Mouse (Mus musculus) mouse embryonic stem cell (cell line): Measurements from ENCODE around the gene Etl4.

Experiments
- in situ Hi-C, 2 experiments: fragments of 300-500 bp; cut with MboI; formaldehyde crosslinking; loops; 1 replicate in 1 of 2; 3 replicates in 1 of 2; pipeline ENCODE4 v1.14.3; 2019 to 2020; ENCODE audit warnings: low sequenced_read_pairs in 2 of 2, low pct_unique_long_range_greater_than_20kb in 1 of 2, mixed read lengths in 1 of 2; ENCODE audit not compliant: unreplicated experiment in 1 of 2

The Etl4 gene

DNA sequence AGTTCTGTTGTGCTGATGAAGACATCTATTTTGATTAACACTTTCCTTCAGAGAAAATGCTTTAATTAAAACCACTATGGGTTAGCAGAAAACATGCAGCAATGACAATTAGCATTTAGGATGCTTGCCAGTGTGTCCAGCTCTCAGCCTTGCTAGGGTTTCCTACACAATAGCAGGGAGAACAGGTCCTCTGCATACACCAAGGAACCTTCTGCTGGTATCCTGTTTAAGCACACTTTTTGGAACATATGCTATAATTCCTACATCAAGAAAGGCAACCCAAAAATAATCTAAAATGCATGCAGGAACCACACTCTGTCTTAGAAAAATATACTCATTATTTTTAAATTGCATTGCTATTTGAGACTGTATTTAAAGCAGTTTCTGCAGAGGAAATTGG lies 673.5 kb downstream of the Etl4 start:
- in situ Hi-C loops, result no loop called here

DNA sequence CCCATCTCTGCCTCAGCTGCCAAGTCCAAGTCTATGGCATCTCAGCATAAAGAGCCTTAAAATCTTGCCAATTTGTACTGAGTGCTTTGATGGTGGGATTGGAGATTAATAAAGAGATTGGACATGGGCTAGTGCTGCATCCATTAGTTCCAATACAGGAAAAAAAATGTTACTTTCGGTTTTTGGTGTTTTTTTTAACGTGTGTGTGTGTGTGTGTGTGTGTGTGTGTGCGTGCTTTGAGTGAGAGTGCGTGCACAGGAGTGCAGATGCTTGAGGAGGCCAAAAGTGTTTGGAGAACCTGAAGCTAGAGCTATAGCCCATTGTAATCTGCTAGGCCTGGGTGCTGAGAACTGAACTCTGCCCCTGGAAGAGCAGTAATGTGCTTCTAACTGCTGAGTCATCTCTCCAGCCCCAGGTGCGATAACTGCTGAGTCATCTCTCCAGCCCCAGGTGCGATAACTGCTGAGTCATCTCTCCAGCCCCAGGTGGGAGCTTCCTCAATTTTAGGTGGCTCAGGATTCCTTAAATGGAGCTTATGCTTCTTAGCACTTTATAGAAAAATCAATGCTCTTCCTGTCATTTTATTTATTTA lies 674.1 kb downstream of the Etl4 start:
- in situ Hi-C loops, result no loop called here

DNA sequence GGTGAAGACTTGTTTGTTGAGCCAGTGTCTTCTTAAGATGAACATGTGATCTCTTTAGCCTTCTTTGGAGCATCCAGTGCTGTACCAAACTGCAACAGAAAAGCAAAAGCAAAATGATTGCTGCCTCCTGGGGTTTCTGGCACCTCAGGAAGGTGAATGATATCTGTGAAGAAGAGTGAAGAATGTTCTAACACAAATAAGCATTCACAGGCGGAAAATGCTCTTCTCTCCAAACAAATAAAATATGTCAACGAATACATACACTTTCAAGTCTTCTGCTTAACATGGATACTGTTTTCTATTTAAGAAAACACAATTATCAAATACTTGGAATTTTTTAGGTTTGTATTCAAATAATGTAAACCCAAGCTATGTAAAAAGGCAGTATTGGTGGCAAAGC lies 678.3 kb downstream of the Etl4 start:
- in situ Hi-C loops, result no loop called here

DNA sequence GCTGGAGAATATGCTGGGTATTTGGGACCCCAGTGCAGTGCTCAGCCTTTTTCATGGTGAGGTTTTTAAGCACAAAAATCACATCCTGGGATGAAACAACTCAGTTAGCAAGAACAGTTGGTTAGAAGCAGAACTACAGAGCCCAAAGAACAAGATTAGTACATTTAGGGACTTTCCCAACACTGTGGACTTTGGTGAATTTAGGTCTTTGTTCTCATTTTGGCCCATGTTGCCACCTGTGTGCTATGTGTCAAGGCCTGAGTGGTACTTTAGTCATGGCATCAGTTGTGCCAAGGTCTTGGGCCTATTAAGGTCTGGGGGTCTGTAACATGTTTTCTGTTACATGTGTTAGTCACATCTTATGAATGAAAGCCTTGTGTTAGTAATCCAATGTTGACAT lies 679.1 kb downstream of the Etl4 start:
- in situ Hi-C loops, result no loop called here

DNA sequence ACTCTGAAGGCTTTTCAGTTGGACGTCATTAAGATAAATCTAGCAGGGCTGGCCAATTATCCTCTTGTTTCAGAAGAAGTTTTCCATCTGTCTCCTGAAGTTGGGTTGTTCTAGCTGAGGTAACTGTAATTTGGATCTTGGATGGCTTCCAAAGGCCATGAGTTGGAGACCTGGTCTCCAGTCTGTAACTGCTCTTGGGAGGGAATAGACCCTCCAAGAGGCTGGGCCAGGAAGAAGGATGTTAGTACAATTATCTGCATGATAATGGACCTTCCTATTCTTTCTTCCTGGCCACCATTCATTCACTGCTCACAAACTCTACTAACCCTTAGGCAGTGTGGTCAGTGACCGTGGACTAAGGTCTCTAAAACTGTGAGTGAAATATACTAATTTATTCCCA lies 684.5 kb downstream of the Etl4 start:
- in situ Hi-C loops, result no loop called here

DNA sequence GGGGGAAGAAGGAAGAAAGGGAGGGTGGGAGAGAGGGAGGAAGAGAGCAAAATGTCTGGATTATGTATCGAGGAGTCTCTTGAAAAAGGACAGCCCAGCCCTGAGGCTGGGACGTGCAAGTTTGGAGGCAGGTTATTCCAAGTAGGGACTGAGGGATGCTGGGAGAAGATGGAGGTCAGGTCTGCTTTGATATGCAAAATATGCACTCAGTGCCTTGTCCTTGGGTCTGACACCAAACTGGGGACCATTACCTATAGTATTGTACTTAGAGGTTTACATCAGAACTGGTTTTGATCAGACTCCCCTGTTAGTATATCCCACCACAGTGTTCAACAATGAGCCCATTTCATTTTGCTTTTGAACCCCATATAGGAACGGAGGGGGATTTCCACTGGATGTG lies 685.4 kb downstream of the Etl4 start:
- in situ Hi-C loops, result no loop called here

DNA sequence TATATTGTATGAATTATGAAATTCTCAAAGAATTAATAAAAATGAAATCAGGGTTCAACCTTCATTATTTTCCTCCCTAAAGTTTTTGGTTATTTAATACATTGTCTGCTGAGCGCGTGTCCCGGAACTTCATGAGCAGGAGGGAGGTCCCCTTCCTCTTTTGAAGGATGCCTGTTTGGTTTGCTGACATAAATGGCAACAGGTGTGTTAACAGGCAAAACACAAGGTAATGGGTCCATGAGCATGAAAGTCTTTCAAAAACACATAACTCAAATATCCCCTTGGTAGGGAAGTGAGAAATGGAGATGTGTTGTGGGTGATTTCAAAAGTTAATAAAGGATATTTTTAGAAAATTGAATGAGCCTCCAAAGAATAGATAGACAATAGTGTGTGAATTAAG lies 687.0 kb downstream of the Etl4 start:
- in situ Hi-C loops, result no loop called here

DNA sequence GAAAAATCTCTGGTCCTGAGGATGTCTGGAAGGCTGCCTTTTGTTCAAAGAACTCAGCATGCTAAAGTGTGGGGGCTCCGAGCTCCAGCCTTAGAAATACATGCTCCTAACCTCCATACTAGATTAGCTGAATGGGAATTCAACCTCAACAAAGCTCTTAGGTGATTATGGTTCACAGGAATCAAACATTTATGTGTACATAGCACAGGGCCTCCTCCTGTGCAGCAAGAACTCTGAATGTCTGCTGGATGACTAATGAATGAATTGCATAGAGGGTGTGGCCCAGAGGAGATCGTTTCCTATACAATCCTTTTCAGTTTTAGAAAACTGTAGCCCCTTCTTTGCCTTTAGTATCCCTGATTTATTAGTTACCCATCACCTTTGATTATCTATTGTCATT lies 687.6 kb downstream of the Etl4 start:
- in situ Hi-C loops, result no loop called here

DNA sequence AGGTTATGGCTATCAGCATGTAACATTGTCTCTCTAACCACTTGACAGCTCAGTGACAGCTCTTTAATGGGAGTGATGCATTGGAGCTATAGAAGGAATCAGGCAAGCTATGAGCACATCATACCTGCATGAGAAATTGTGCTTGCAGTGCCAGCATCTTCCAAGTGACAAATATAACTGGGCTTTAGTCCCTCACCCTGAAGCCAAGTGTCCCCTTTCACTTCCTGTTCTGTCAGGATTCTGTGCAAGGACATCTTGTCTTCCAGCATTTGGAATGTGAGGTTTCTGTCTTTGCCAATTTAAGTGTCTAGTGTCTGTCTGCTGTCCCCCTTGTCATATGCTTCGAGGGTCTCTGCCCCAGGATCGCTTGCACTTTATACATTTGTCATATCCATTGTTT lies 693.1 kb downstream of the Etl4 start:
- in situ Hi-C loops, result no loop called here

DNA sequence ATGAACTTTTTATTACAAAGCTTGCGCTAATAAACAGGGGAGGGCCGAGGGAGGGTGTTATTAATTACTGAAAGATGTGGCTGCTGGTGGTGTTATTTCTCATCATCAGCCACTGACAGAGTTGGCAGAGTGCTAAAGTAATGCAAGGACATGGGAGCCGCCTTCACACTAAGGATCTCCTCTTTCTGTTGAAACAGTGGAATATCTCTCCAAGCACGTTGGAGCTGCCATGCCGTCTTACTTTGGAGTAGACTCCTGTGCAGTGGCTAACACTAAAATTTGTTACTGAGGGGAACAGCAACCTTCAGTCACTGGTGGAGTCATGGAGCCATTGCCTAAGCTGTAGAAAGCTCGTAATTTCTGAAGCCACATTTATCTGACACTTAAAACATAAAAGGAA lies 694.0 kb downstream of the Etl4 start:
- in situ Hi-C loops, result no loop called here

DNA sequence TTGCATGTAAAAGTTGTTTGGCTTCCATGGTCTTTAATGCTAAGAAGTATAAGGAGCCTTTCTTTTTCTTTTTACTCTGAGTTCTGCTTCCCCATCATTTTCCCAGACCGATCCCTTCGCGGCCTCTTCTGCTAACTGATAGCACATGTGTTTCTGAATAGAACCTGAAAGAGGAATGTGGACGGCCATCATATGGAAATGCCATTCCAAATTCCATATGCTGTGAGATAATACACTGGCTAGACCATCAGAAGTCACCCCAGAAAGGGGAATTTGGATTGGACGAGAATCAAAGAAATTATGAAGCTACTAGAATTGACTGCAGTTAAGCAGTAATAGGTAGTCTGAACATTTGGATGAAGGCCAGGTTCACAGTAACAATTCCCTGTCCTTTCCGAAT lies 694.4 kb downstream of the Etl4 start:
- in situ Hi-C loops, result no loop called here

DNA sequence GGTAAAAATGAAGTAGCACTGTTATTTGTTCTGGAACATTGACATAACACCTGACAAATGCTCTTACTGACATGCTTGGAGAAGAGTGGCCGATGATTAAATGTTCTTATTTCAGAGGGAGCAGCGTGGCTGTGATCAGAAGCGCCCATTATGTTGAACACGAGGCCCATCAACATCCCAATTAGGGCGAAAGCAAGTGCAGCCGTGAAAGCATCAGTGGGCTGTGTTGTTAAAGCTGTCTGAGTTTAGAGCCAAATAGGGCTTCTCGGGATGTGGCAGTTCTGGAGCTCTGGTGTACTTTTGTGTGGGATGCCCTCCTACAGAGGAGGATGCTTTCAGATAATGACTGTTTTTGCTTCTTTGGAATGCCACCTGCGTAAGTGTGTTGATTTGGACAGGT lies 699.6 kb downstream of the Etl4 start:
- in situ Hi-C loops, result no loop called here

DNA sequence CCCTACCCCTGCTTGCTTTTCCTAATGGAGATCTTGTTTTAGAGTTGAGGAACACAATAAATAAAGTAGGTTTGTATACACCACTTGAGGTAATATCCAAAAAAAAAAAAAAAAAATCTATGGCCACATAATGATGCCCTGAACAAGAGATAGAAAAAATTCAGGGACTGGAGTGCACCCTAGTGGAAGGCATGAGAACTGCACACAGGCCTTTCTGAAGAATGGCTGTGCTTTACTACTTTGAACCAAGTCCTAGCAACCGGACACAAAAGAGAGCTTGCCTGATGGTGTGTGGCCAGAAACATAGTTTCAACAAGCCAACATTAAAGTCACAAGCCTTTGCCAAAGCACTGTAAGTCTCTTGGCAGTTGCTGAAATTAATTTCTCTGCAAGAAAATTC lies 706.4 kb downstream of the Etl4 start:
- in situ Hi-C loops, result no loop called here

DNA sequence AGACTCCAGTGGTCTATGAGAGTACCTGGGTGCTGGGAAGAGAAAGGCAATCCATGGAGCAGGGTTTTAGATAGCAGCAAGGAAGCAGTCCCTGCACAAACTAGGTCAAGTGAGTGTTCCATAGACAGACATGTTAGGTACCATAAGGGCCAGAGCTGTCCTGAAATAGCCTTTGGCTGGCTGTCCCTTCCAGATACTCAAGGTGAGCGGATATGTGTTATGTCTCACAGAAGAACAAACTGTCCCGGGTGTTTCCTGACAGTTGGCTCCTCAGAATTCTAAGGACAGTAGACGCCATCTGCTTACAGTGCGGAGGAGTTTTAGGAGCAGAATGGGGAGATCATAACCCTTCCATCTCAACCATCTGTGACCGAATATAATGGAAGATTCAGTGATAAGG lies 708.8 kb downstream of the Etl4 start:
- in situ Hi-C loops, result no loop called here

DNA sequence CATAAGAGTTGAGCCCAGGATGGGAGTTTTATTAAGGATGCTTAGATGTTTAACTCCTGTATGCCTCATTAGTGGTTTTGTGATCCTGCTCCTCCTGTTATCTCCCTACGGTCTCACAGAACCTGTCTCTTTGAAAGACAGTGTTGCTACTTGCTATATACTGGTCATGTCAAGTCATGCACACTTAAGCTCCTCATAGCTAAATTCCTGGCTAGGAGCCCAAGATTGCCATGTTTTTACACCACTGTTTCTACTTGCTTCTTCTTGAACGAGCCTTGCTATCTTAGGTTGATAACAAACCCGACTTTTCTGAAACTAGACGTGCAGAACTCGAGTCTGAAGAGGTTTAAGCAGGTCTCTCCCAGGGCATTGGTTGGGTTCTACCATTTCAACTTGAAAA lies 710.3 kb downstream of the Etl4 start:
- in situ Hi-C loops, result no loop called here

DNA sequence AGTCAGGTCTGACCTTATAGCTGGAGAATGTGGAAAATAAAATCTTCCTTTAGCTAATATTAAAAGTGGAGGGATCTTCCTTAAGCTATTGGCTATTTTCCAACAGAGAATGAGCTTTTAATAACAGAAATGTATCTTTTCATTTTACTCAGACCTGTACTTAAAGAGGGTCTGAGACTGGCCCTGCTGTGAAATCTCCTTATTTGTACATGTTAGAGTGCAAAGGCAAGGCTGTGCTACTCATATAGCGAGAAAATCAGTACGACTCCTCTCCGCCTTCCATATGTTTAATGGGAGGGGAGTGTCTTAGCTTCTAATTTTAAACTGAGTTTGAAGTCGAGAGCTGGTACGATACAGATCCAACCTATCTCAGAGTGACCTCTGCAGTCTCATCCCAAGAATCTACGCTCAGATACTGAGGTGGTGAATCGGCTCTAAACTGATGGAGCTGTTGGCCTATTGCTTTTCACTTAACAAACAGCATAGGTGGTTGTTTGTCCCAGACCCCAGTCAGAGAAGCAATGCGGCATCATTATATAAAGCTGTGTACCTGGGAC lies 719.7 kb downstream of the Etl4 start:
- in situ Hi-C loops, result no loop called here

DNA sequence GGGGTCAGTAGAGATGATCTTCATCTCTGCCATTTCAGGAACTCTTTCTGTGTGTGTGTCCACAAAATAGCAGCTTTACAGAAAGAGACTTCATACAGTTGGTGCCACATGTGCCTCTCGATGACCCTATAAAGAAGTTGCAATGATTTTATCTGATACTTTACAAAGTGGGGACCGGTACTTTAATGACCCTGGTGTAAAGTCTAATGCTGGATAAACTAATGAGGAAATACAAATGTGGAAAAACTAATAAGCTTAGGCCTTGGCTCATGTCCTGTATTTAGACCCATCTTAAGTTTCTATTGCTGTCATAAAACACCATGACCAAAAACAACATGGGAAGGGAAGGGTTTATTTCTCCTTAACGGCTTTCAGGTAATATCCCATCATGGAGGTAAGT lies 729.0 kb downstream of the Etl4 start:
- in situ Hi-C loops, result no loop called here

DNA sequence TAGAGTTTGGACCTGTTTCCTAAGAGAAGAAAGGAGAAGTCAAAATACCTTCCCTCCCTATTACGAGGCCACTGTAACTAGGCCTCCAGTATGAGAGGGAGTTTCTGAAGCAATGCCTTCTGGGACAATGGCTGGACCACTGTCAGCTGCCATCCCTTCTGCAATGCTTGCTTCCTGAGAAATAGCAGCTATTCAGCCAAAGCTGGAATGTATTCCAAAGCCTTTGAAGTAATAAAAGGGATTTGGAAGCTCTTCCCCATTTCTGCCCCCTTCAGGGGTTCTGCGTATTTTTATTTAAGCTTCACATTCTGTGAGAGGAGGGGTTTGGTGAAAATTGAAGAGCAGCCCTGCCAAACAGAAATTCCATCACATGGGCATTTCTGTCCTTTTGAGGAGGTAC lies 730.1 kb downstream of the Etl4 start:
- in situ Hi-C loops, result no loop called here

DNA sequence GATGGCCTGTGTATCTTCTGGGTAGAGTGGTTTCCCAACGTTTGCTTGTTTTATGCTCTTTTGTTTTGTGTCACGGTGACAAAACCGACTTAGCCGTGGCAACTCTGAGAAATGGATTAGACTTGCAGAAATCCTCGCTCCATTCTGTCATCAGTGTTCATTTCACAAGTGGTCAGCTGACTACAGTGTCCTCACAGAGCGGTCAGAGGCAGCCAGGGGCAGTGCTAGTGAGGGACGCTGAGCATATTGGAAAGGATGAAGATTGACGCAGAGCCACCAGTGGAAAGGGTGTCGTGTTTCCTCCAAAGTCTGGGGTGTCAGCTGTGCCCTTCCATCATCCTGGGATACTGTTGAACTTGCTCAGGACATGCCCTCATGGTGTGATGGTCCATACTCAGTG lies 733.2 kb downstream of the Etl4 start:
- in situ Hi-C loops, result no loop called here

DNA sequence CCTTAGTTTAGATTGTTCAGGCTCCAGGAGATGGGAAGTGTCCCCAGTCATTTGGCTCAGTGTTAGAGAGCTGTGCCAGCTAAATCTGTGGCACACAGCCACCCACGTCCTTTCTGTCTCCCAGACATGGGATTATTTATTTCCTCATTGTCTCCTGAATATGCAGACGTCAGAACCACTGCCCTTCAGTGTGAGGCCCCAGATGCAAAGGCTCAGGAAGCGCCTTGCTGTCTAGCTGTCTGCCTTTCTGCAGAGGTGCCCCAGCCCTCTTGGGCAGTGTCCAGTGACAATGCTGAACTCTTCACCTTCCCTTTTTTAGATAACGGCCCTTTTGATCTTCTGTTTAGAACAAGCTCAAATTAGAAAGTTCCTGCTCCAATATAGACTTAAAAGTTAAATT lies 740.2 kb downstream of the Etl4 start:
- in situ Hi-C loops, result loop anchor here in 1 of 2 experiments (25.0 kb wide), 1 partner anchor 463 kb away; no protein-coding TSS in a partner anchor

DNA sequence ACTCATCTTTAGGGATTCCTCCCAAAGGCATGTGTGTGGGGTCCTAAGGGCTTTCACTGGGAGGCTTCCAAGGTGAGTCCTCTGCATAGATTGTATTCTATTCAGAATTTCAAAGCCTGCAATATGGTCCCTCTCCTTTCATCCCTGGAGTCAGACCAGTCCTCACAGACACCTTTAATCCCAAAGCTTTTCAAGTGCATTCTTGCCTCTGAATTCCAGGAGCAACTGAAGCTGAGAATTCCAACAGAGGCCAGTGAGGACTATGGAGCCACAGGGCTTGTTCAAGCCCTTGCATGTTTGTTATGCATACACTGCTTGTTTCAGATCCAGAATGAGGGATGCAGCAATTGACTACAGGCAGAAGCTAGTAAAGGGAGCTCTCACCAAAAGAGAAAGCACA lies 743.5 kb downstream of the Etl4 start:
- in situ Hi-C loops, result loop anchor here in 1 of 2 experiments (25.0 kb wide), 1 partner anchor 466 kb away; no protein-coding TSS in a partner anchor
